8 mouse cellular contexts compared by ENCODE assay signal in the genomic region with DNA sequence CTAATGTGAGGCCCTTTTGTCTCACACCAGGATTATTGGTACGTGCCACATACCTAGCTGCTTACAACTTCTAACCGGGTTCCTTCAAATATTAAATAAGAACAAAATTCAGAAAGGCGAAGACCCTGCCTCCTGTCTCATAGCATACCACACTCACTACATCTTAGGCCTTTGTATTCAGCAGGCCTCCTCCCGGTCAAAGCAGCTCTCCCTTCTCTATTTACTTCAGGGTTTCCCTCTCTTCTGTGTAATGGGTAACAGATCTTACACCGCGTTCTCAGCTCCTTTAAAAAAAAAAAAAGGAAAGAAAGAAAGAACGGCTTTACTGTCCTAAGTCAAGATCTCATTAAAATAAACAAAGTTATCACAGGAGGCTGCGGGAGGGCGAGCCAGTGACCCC. TPM values are rescaled to one million over a fixed set of nuclear protein-coding genes. Genes with fewer than 3 reads are reported as not detected.
DNase-seq lines count a peak whose midpoint lies in the region; ATAC-seq and TF ChIP-seq lines count a peak whose summit lies in the region.

No protein-coding gene starts in this region.

- no peaks in the 10 kb centered on the region for H3K27me3 ChIP-seq in heart, embryonic 11.5 days (ENCODE audit: control insufficient read depth, insufficient read depth, low read length)
- H3K27me3 ChIP-seq in ES-Bruce4 (ENCODE audit: control insufficient read depth, insufficient read depth, low read length, poor library complexity, severe bottlenecking), result no peaks in the 10 kb centered on the region
- H3K27me3 ChIP-seq in forebrain, embryonic 14.5 days (replicated peaks; ENCODE audit: control insufficient read depth, insufficient read depth, low read length), result no peaks in the 10 kb centered on the region

- intact Hi-C loops in gastrocnemius, postnatal 36 days (cut with DNase I), result no loop called here

- peaks cover 11% of the 10 kb centered on the region for H3K4me1 ChIP-seq in heart, embryonic 11.5 days (ENCODE audit: control insufficient read depth, insufficient read depth, low read length)
- no peaks in the 10 kb centered on the region for H3K4me1 ChIP-seq in ES-Bruce4 (ENCODE audit: control insufficient read depth, insufficient read depth, low read length)
- H3K4me1 ChIP-seq in forebrain, embryonic 14.5 days (ENCODE audit: control insufficient read depth, insufficient read depth, low read length), result peaks cover 12% of the 10 kb centered on the region

- DNase-seq in heart, adult 9 months (ENCODE audit: low spot score in 2 of 2), result no peak
- peak; percentile 14 for DNase-seq in forebrain, embryonic 14.5 days (ENCODE audit: low spot score)
- no peak for DNase-seq in ovary, postnatal 36 days (ENCODE audit: low spot score)
- no peak for DNase-seq in adrenal gland, postnatal 14 days
- DNase-seq in gastrocnemius, postnatal 36 days, result no peak

- H3K27ac ChIP-seq in heart, embryonic 11.5 days (ENCODE audit: low read depth, low read length), result peak overlapping the region; percentile 96
- H3K27ac ChIP-seq in ES-Bruce4 (ENCODE audit: insufficient read depth, low read length) (peak overlapping the region; percentile 80; the same call in 1 of the 2 replicates), macrophage (peak overlapping the region; percentile 58)
- peak overlapping the region; percentile 91 for H3K27ac ChIP-seq in forebrain, embryonic 14.5 days (ENCODE audit: low read depth, low read length)

- H3K4me2 ChIP-seq in heart, embryonic 11.5 days, result peak overlapping the region; percentile 85
- H3K4me2 ChIP-seq in forebrain, embryonic 14.5 days (ENCODE audit: low read length), result peak overlapping the region; percentile 90

- H3K79me2 ChIP-seq in macrophage (ENCODE audit: inconsistent target), result peaks cover 62% of the 10 kb centered on the region

- no peaks in the 10 kb centered on the region for H3K9me3 ChIP-seq in heart, embryonic 11.5 days (replicated peaks; ENCODE audit: control insufficient read depth, low read length)
- no peaks in the 10 kb centered on the region for H3K9me3 ChIP-seq in ES-Bruce4 (replicated peaks; ENCODE audit: control insufficient read depth, insufficient read depth, low read length, poor library complexity, severe bottlenecking)
- H3K9me3 ChIP-seq in forebrain, embryonic 14.5 days (replicated peaks; ENCODE audit: control insufficient read depth, low read length), result no peaks in the 10 kb centered on the region

- TF ChIP-seq POLR2A in ES-Bruce4 (IDR thresholded peaks at IDR 0.05; ENCODE audit: insufficient read depth, low read length), result no peak

- peak overlapping the region; percentile 96 for H3K4me3 ChIP-seq in heart, embryonic 11.5 days (ENCODE audit: low read depth, low read length)
- H3K4me3 ChIP-seq in ES-Bruce4 (ENCODE audit: low read depth, low read length), result peak overlapping the region; percentile 99
- H3K4me3 ChIP-seq in forebrain, embryonic 14.5 days (ENCODE audit: low read depth, low read length), result peak overlapping the region; percentile 88
- peak overlapping the region; percentile 80 for H3K4me3 ChIP-seq in macrophage (ENCODE audit: inconsistent target)

- peaks cover 20% of the 10 kb centered on the region for H3K36me3 ChIP-seq in heart, embryonic 11.5 days (ENCODE audit: control insufficient read depth, insufficient read depth, low read length)
- H3K36me3 ChIP-seq in ES-Bruce4 (ENCODE audit: control insufficient read depth, insufficient read depth, low read length, poor library complexity, severe bottlenecking) (peaks cover 30% of the 10 kb centered on the region), macrophage (ENCODE audit: inconsistent target) (no peaks in the 10 kb centered on the region)
- H3K36me3 ChIP-seq in forebrain, embryonic 14.5 days (ENCODE audit: control insufficient read depth, insufficient read depth, low read length), result peaks cover 37% of the 10 kb centered on the region

- 18% methylated on average over 9 of the region's 9 CpGs for WGBS in heart, embryonic 11.5 days (ENCODE audit: insufficient replicate concordance)
- WGBS in forebrain, embryonic 14.5 days, result 13% methylated on average over 9 of the region's 9 CpGs
- WGBS in macrophage (ENCODE audit: missing documents), result 47% methylated on average over 5 of the region's 9 CpGs

- peak overlapping the region; percentile 86 for H3K9ac ChIP-seq in heart, embryonic 11.5 days (ENCODE audit: low read depth, low read length)
- peak overlapping the region; percentile 98 for H3K9ac ChIP-seq in ES-Bruce4 (ENCODE audit: low read depth, poor library complexity, severe bottlenecking)
- peak overlapping the region; percentile 93 for H3K9ac ChIP-seq in forebrain, embryonic 14.5 days (ENCODE audit: low read length)

- ATAC-seq in heart, embryonic 11.5 days (replicated peaks; ENCODE audit: insufficient number of reproducible peaks, low FRiP score, low TSS enrichment), result no peak
- no peak for ATAC-seq in forebrain, embryonic 14.5 days

- no peak for TF ChIP-seq CTCF in ES-Bruce4 (IDR thresholded peaks at IDR 0.05; ENCODE audit: low read depth, low read length)

- no peak for TF ChIP-seq EP300 in ES-Bruce4 (IDR thresholded peaks at IDR 0.05; ENCODE audit: insufficient read depth, low read depth, low read length)

RNA-seq across cellular contexts. Expression of a gene that starts 0.8 kb away (rescaled TPM):
- 101 and 105 TPM in 2 replicates for polyA plus RNA-seq in heart, embryonic 11.5 days (2014; fragmentation: Nextera tagmentation; extraction: Ambion mirVana)
- polyA plus RNA-seq in ES-Bruce4 (2011; ENCODE audit: insufficient read depth, insufficient read length, low read depth, missing spikeins) (65.0 and 71.9 TPM in 2 replicates), macrophage (2018) (10.4 to 13.5 TPM (median 12.6 TPM) in 3 replicates)
- 128 and 131 TPM in 2 replicates for polyA plus RNA-seq in forebrain, embryonic 14.5 days (2014; fragmentation: Nextera tagmentation; extraction: Ambion mirVana)
- 10 to 100 TPM in 25 of 26 experiments, 1 to 10 TPM in 1; 10.0 to 45.1 (median 24.6) TPM for total RNA-seq in macrophage (2018; cell fraction: chromatin; rRNA removed)
- 10 to 100 TPM in 13 of 26 experiments, 1 to 10 TPM in 13; 5.8 to 16.2 (median 9.8) TPM for total RNA-seq in macrophage (2018; cell fraction: cytosol; rRNA removed)
- 10 to 100 TPM; 11.1 to 48.3 (median 21.5) TPM for total RNA-seq in macrophage (2018; cell fraction: nucleus; rRNA removed)
- total RNA-seq in adrenal gland, postnatal 14 days (2021), result 23.7 and 25.6 TPM in 2 replicates
- total RNA-seq in gastrocnemius, postnatal 36 days (2021), result 1 to 10 TPM; 5.2 to 6.6 TPM

RNA-seq across cellular contexts. Expression of a gene that starts 0.9 kb away (rescaled TPM):
- polyA plus RNA-seq in heart, embryonic 11.5 days (2014; fragmentation: Nextera tagmentation; extraction: Ambion mirVana), result 23.1 and 26.1 TPM in 2 replicates
- polyA plus RNA-seq in ES-Bruce4 (2011; ENCODE audit: insufficient read depth, insufficient read length, low read depth, missing spikeins), result 68.7 and 69.2 TPM in 2 replicates
- polyA plus RNA-seq in forebrain, embryonic 14.5 days (2014; fragmentation: Nextera tagmentation; extraction: Ambion mirVana), result 18.4 and 21.5 TPM in 2 replicates
- total RNA-seq in macrophage (2018; cell fraction: chromatin; rRNA removed), result 10 to 100 TPM in 9 of 26 experiments, 1 to 10 TPM in 17; 3.8 to 35.1 (median 7.7) TPM
- 1 to 10 TPM in 24 of 26 experiments, under 1 TPM in 2; 0.82 to 5.0 (median 1.7) TPM for total RNA-seq in macrophage (2018; cell fraction: cytosol; rRNA removed)
- total RNA-seq in macrophage (2018; cell fraction: nucleus; rRNA removed), result 10 to 100 TPM in 2 of 26 experiments, 1 to 10 TPM in 24; 2.1 to 30.2 (median 5.0) TPM
- polyA plus RNA-seq in macrophage (2018), result 1.3 to 6.1 TPM (median 4.1 TPM) in 3 replicates
- 15.0 and 16.7 TPM in 2 replicates for total RNA-seq in adrenal gland, postnatal 14 days (2021)
- 1 to 10 TPM in 1 of 2 experiments, under 1 TPM in 1; 0.62 to 1.0 TPM for total RNA-seq in gastrocnemius, postnatal 36 days (2021)

RNA-seq across cellular contexts. Expression of a gene that starts 6.2 kb away (rescaled TPM):
- polyA plus RNA-seq in heart, embryonic 11.5 days (2014; fragmentation: Nextera tagmentation; extraction: Ambion mirVana), result 10.5 and 14.9 TPM in 2 replicates
- polyA plus RNA-seq in ES-Bruce4 (2011; ENCODE audit: insufficient read depth, insufficient read length, low read depth, missing spikeins) (49.1 and 57.4 TPM in 2 replicates), macrophage (2018) (4.4 to 7.7 TPM (median 4.6 TPM) in 3 replicates)
- polyA plus RNA-seq in forebrain, embryonic 14.5 days (2014; fragmentation: Nextera tagmentation; extraction: Ambion mirVana), result 10.4 and 11.5 TPM in 2 replicates
- total RNA-seq in macrophage (2018; cell fraction: chromatin; rRNA removed), result 10 to 100 TPM in 13 of 26 experiments, 1 to 10 TPM in 13; 2.5 to 20.2 (median 10.4) TPM
- total RNA-seq in macrophage (2018; cell fraction: cytosol; rRNA removed), result 1 to 10 TPM; 3.4 to 7.8 (median 6.7) TPM
- 10 to 100 TPM in 7 of 26 experiments, 1 to 10 TPM in 19; 2.5 to 17.5 (median 7.1) TPM for total RNA-seq in macrophage (2018; cell fraction: nucleus; rRNA removed)
- 28.9 and 36.7 TPM in 2 replicates for total RNA-seq in adrenal gland, postnatal 14 days (2021)
- 1 to 10 TPM; 5.8 to 6.6 TPM for total RNA-seq in gastrocnemius, postnatal 36 days (2021)

RNA-seq across cellular contexts. Expression of a gene that starts 13.4 kb away (rescaled TPM):
- polyA plus RNA-seq in heart, embryonic 11.5 days (2014; fragmentation: Nextera tagmentation; extraction: Ambion mirVana), result 0.21 and 0.42 TPM in 2 replicates
- polyA plus RNA-seq in ES-Bruce4 (2011; ENCODE audit: insufficient read depth, insufficient read length, low read depth, missing spikeins), result not detected in 2 replicates
- polyA plus RNA-seq in forebrain, embryonic 14.5 days (2014; fragmentation: Nextera tagmentation; extraction: Ambion mirVana), result 0.32 and 0.61 TPM in 2 replicates
- not detected for total RNA-seq in macrophage (2018; cell fraction: chromatin; rRNA removed)
- not detected for total RNA-seq in macrophage (2018; cell fraction: cytosol; rRNA removed)
- total RNA-seq in macrophage (2018; cell fraction: nucleus; rRNA removed), result not detected
- not detected in 3 replicates for polyA plus RNA-seq in macrophage (2018)
- total RNA-seq in adrenal gland, postnatal 14 days (2021), result not detected in 2 replicates
- total RNA-seq in gastrocnemius, postnatal 36 days (2021), result not detected

RNA-seq across cellular contexts. Expression of a gene that starts 13.4 kb away (rescaled TPM):
- polyA plus RNA-seq in heart, embryonic 11.5 days (2014; fragmentation: Nextera tagmentation; extraction: Ambion mirVana), result not detected in 2 replicates
- polyA plus RNA-seq in ES-Bruce4 (2011; ENCODE audit: insufficient read depth, insufficient read length, low read depth, missing spikeins) (not detected in 2 replicates), macrophage (2018) (not detected in 3 replicates)
- polyA plus RNA-seq in forebrain, embryonic 14.5 days (2014; fragmentation: Nextera tagmentation; extraction: Ambion mirVana), result not detected in 2 replicates
- not detected for total RNA-seq in macrophage (2018; cell fraction: chromatin; rRNA removed)
- not detected for total RNA-seq in macrophage (2018; cell fraction: cytosol; rRNA removed)
- not detected for total RNA-seq in macrophage (2018; cell fraction: nucleus; rRNA removed)
- not detected in 2 replicates for total RNA-seq in adrenal gland, postnatal 14 days (2021)
- not detected for total RNA-seq in gastrocnemius, postnatal 36 days (2021)
